Mouse (Mus musculus) bone marrow, adult 2 months (tissue): Measurements from ENCODE around the gene Tex45. TPM values are rescaled to one million over a fixed set of nuclear protein-coding genes. Genes with fewer than 3 reads are reported as not detected.

Experiments
- H3K27ac ChIP-seq: fragments of 200-500 bp; 2 replicates; pipeline ENCODE4 v1.5.1; 2012; ENCODE audit warnings: low read depth, mild to moderate bottlenecking, control low read depth, inconsistent platforms, low read length; ENCODE audit not compliant: control insufficient read depth, poor library complexity, insufficient read depth
- H3K4me1 ChIP-seq: fragments of 200-500 bp; 2 replicates; pipeline ENCODE4 v1.6.1; 2011; ENCODE audit warnings: low read length; ENCODE audit not compliant: control insufficient read depth, insufficient read depth
- H3K4me3 ChIP-seq: fragments of 200-500 bp; replicated peaks from 2 replicates; pipeline ENCODE3; 2011; ENCODE audit warnings: mild to moderate bottlenecking, low read depth, low read length, control low read depth; ENCODE audit not compliant: control insufficient read depth
- CTCF ChIP-seq: fragments of 200-500 bp; IDR thresholded peaks from 2 replicates; pipeline ENCODE4 v1.5.1; 2011; ENCODE audit warnings: low read length, control low read depth; ENCODE audit not compliant: control insufficient read depth, insufficient read depth
- POLR2A ChIP-seq: fragments of 200-500 bp; IDR thresholded peaks from 2 replicates; pipeline ENCODE4 v1.6.1; 2011; ENCODE audit warnings: low read depth, mild to moderate bottlenecking, control low read depth, low read length, borderline replicate concordance; ENCODE audit not compliant: control insufficient read depth
- WGBS: fragments of 180-500 bp; shearing (Covaris S2); methylation state at CpG from one replicate; pipeline ENCODE4 v1.1.7; 2018; 5-methylcytosine and 5-hydroxymethylcytosine counted together
- polyA plus RNA-seq: library from polyadenylated mRNA; stranded (reverse); fragments of >200 nt; gene quantifications from 2 replicates; pipeline ENCODE4 v1.2.4, GENCODE M21; 2011; ENCODE audit warnings: low replicate concordance; ENCODE audit not compliant: missing spikeins, insufficient read depth, insufficient read length

The Tex45 gene
- 1.00 TPM in 1 of 2 replicates, not detected in the other for polyA plus RNA-seq

- Histone ChIP-seq H3K4me1 (no peaks in the 10 kb centered on the region; the same call in 1 of the 2 replicates), H3K27ac (no peak within 1 kb of the TSS), H3K4me3 (no peak within 1 kb of the TSS)
- TF ChIP-seq POLR2A: no peak
- no peak for TF ChIP-seq CTCF
Observed at GRCm38 (mm10) chr8:3470562-3470961, at the start of gene Tex45. Tex45 (plus strand) TSS chr8:3470862.

- WGBS: 85% methylated on average over 5 of the region's 5 CpGs
- no peak for TF ChIP-seq POLR2A
Observed at GRCm38 (mm10) chr8:3421507-3421906, 49.2 kb upstream of the Tex45 start.

GRCm38 (mm10) chr8:3425217-3425616 is 45.4 kb upstream of the Tex45 start:
- WGBS: 87% methylated on average over 5 of the region's 5 CpGs
- Histone ChIP-seq H3K4me1 (no peaks in the 10 kb centered on the region), H3K4me3 (no peak overlapping the region), H3K27ac (no peak overlapping the region)
- TF ChIP-seq POLR2A (no peak), CTCF (no peak)

More at GRCm38 (mm10) chr8:3421507-3421906, 49.2 kb upstream of the Tex45 start:
- Histone ChIP-seq H3K27ac (no peak overlapping the region), H3K4me3 (no peak overlapping the region), H3K4me1 (no peaks in the 10 kb centered on the region)

- Histone ChIP-seq H3K4me3 (no peak overlapping the region), H3K27ac (no peak overlapping the region), H3K4me1 (no peaks in the 10 kb centered on the region)
- WGBS: 87% methylated on average over 3 of the region's 3 CpGs
- TF ChIP-seq CTCF (no peak), POLR2A (no peak)
Observed at GRCm38 (mm10) chr8:3426211-3426610, 44.5 kb upstream of the Tex45 start.

GRCm38 (mm10) chr8:3428426-3428825 is 42.2 kb upstream of the Tex45 start:
- WGBS: 86% methylated on average over 2 of the region's 2 CpGs
- no peak overlapping the region for H3K4me3 ChIP-seq
- no peak overlapping the region for H3K27ac ChIP-seq
- no peak for TF ChIP-seq POLR2A
- TF ChIP-seq CTCF: no peak
- no peaks in the 10 kb centered on the region for H3K4me1 ChIP-seq

- 67% methylated on average over 2 of the region's 2 CpGs for WGBS
- no peak for TF ChIP-seq POLR2A
- TF ChIP-seq CTCF: no peak
- Histone ChIP-seq H3K4me1 (no peaks in the 10 kb centered on the region), H3K27ac (no peak overlapping the region), H3K4me3 (no peak overlapping the region)
Observed at GRCm38 (mm10) chr8:3429966-3430365, 40.7 kb upstream of the Tex45 start.

GRCm38 (mm10) chr8:3431113-3431512 is 39.5 kb upstream of the Tex45 start:
- TF ChIP-seq CTCF: no peak
- no peak for TF ChIP-seq POLR2A
- WGBS: 90% methylated on average over 3 of the region's 3 CpGs
- no peaks in the 10 kb centered on the region for H3K4me1 ChIP-seq

DNA sequence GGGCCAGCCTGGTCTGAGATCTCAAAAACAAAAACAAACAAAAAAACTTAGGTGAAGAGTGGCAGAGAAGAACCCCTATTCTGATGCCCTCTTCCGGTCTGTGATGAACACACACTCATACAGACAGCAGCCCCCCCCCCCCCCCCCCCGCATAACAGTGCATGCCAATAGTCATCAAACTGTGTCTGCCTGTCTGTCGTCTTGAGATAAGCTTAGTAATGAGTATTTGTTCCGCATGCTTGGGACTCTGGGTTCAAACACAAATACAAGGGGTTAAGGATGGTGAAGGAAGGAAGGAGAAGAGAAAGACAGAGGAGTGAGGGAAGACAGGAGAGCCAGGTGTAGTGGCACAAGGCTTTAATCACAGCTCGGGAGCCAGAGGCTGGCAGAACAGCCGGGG is 34.2 kb upstream of the Tex45 start:
- Histone ChIP-seq H3K27ac (no peak overlapping the region), H3K4me3 (no peak overlapping the region), H3K4me1 (no peaks in the 10 kb centered on the region)
- TF ChIP-seq POLR2A: no peak
- no peak for TF ChIP-seq CTCF
- 70% methylated on average over 6 of the region's 6 CpGs for WGBS

More at GRCm38 (mm10) chr8:3431113-3431512, 39.5 kb upstream of the Tex45 start:
- Histone ChIP-seq H3K4me3 (no peak overlapping the region), H3K27ac (no peak overlapping the region)

GRCm38 (mm10) chr8:3439510-3439909 is 31.2 kb upstream of the Tex45 start:
- Histone ChIP-seq H3K27ac (no peak overlapping the region), H3K4me1 (no peaks in the 10 kb centered on the region), H3K4me3 (no peak overlapping the region)
- TF ChIP-seq POLR2A: no peak
- peak; percentile 32; the same call in 1 of the 2 replicates for TF ChIP-seq CTCF
- WGBS: 81% methylated on average over 12 of the region's 12 CpGs
